Mouse (Mus musculus) heart, embryonic 10.5 days (tissue): ENCODE data around the gene Tle2. TPM values are rescaled to one million over a fixed set of nuclear protein-coding genes. Genes with fewer than 3 reads are reported as not detected.

ENCODE experiments used
- DNase-seq: peaks from one replicate; pipeline ENCODE4 v3.0.0-alpha.2; 2017; ENCODE audit warnings: low spot score
- H3K27ac ChIP-seq: fragments of 300-500 bp; sonication (generic); 2 replicates; pipeline ENCODE4 v1.5.1; 2016; ENCODE audit warnings: mild to moderate bottlenecking
- H3K27me3 ChIP-seq: fragments of 300-500 bp; sonication (generic); 2 replicates; pipeline ENCODE4 v1.6.1; 2016; ENCODE audit warnings: mild to moderate bottlenecking; ENCODE audit not compliant: poor library complexity, insufficient read depth, severe bottlenecking
- H3K36me3 ChIP-seq: fragments of 300-500 bp; sonication (generic); 2 replicates; pipeline ENCODE4 v1.6.1; 2016; ENCODE audit warnings: mild to moderate bottlenecking, moderate library complexity
- H3K4me1 ChIP-seq: fragments of 300-500 bp; sonication (generic); 2 replicates; pipeline ENCODE4 v1.6.1; 2016; ENCODE audit warnings: mild to moderate bottlenecking
- H3K4me3 ChIP-seq: fragments of 300-500 bp; sonication (generic); 2 replicates; pipeline ENCODE4 v1.5.1; 2016; ENCODE audit warnings: mild to moderate bottlenecking, moderate library complexity
- H3K9me3 ChIP-seq: fragments of 300-500 bp; sonication (generic); 2 replicates; pipeline ENCODE4 v1.6.1; 2016; ENCODE audit warnings: mild to moderate bottlenecking, moderate library complexity
- WGBS: fragments of 180-500 bp; shearing (Covaris S2); methylation state at CpG from one replicate; pipeline ENCODE4 v1.1.7; 2016; 5-methylcytosine and 5-hydroxymethylcytosine counted together
- polyA plus RNA-seq: library from polyadenylated mRNA; unstranded; fragments of >200 nt; fragmentation: Nextera tagmentation; extraction: Ambion mirVana; gene quantifications from 2 replicates; pipeline ENCODE4 v1.2.1, GENCODE M21; 2016

Tle2 gene
- polyA plus RNA-seq, 1 experiment from 2014 or later, result 18.3 TPM

GRCm38 (mm10) chr10:81626994-81627835 is 52.9 kb downstream of the Tle2 start, which contains the start of gene Sirt6:
Gene Sirt6, minus strand, starts transcription at chr10:81627797.
- H3K27ac ChIP-seq, result peak within 1 kb of the TSS; percentile 95
- H3K9me3 ChIP-seq, result no peaks in the 10 kb centered on the region
- peaks cover 34% of the 10 kb centered on the region for H3K4me1 ChIP-seq
- DNase-seq, result peak; percentile 97
- H3K4me3 ChIP-seq, result peak within 1 kb of the TSS; percentile 77
- H3K36me3 ChIP-seq, result peaks cover 43% of the 10 kb centered on the region
- H3K27me3 ChIP-seq, result no peaks in the 10 kb centered on the region
- 6% methylated on average over 40 of the region's 40 CpGs for WGBS

- Histone ChIP-seq H3K36me3 (peaks cover 37% of the 10 kb centered on the region), H3K9me3 (no peaks in the 10 kb centered on the region), H3K4me3 (peak overlapping the region; percentile 77), H3K27ac (peak overlapping the region; percentile 95), H3K27me3 (no peaks in the 10 kb centered on the region), H3K4me1 (peaks cover 34% of the 10 kb centered on the region)
- no peak for DNase-seq
- 58% methylated on average over 7 of the region's 7 CpGs for WGBS
Measured at GRCm38 (mm10) chr10:81627836-81628220, 53.5 kb downstream of the Tle2 start.

- Histone ChIP-seq H3K4me1 (peaks cover 38% of the 10 kb centered on the region), H3K36me3 (peaks cover 31% of the 10 kb centered on the region), H3K9me3 (no peaks in the 10 kb centered on the region), H3K27me3 (no peaks in the 10 kb centered on the region), H3K4me3 (peak within 1 kb of the TSS; percentile 77), H3K27ac (peak within 1 kb of the TSS; percentile 95)
- WGBS, result 71% methylated on average over 16 of the region's 16 CpGs
- DNase-seq, result no peak
Measured at GRCm38 (mm10) chr10:81628390-81628789, 54.0 kb downstream of the Tle2 start, which contains the start of gene Ankrd24. Gene Ankrd24, plus strand, starts transcription at chr10:81628540.

DNA sequence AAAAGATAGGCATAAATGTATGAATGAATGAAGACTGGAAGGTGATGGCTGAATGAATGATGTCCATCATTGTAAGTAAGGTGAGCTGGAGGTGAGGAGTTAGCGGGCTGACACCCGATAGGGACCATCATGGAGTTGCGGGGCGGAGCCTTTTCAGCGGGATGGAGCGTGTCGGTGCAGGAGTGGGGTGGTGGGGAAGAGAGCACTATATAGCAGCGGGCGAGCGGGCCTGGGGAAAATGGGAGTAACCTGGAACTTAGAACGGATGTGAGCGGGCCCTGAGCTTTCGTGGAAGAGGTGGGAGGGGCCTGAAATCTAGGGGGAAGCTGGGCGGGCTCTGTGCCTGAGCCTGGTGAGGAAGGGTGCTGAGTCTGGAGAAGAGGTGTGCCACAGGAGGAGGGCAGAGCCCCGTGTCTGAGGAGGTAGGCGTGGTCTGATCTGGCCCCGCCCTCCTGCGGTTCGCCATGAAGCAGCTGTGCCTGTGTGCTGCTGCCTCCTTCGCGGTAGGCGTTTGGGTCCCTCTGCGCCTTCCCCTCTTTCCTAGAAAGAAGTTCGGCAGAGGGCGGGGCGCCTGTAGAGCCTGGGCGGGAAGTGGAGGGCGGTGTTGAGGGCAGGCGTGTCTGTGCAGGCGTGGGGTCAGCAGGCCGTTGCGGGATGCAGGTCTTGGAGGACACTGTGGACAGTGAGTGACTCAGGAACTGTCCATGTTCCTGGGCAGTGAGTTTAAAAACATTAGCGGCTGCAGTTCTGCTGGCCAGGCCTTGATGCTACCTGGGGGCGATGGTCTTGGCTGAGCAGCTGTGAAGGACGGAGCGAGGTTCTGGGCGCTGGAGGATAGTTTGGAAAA is 59.1 kb downstream of the Tle2 start:
- 4% methylated on average over 37 of the region's 37 CpGs for WGBS

GRCm38 (mm10) chr10:81636338-81636737 is 62.0 kb downstream of the Tle2 start:
- Histone ChIP-seq H3K27ac (no peak overlapping the region), H3K9me3 (no peaks in the 10 kb centered on the region), H3K36me3 (no peaks in the 10 kb centered on the region; the same call in 1 of the 2 replicates), H3K4me3 (no peak overlapping the region), H3K4me1 (peaks cover 16% of the 10 kb centered on the region), H3K27me3 (no peaks in the 10 kb centered on the region; the same call in 1 of the 2 replicates)
- WGBS, result 14% methylated on average over 8 of the region's 8 CpGs
- DNase-seq, result no peak

More for the DNA sequence above, 59.1 kb downstream of the Tle2 start:
- Histone ChIP-seq H3K4me1 (peaks cover 17% of the 10 kb centered on the region), H3K27me3 (no peaks in the 10 kb centered on the region; the same call in 1 of the 2 replicates), H3K27ac (peak overlapping the region; percentile 78), H3K36me3 (no peaks in the 10 kb centered on the region), H3K4me3 (peak overlapping the region; percentile 67), H3K9me3 (no peaks in the 10 kb centered on the region)
- peak; percentile 95 for DNase-seq

DNA sequence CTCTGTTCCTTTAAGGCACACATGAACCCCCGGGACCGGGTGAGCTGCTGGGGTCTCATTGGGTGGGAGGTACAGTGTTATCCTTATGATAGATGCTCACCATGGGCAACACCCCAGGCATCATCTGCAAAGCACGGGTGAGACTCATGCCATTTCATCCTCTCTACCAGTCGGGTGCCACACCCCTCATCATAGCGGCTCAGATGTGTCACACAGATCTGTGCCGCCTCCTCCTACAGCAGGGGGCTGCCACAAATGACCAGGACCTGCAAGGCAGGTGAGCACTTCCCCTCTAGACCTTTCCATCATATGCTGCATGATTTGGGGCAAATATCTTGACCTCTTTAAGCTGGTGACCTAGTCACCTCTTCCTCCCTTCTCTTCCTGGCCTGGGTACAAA is 63.7 kb downstream of the Tle2 start:
- no peaks in the 10 kb centered on the region; the same call in 1 of the 2 replicates for H3K27me3 ChIP-seq
- WGBS, result 70% methylated on average over 6 of the region's 6 CpGs
- no peaks in the 10 kb centered on the region for H3K9me3 ChIP-seq
- H3K27ac ChIP-seq, result no peak overlapping the region
- no peak for DNase-seq
- no peaks in the 10 kb centered on the region; the same call in 1 of the 2 replicates for H3K36me3 ChIP-seq
- H3K4me1 ChIP-seq, result peaks cover 26% of the 10 kb centered on the region
- no peak overlapping the region for H3K4me3 ChIP-seq

Other genes with a start within 250 kb of the Tle2 start
- gene Tbxa2r, start 245.8 kb upstream of the Tle2 start, polyA plus RNA-seq, result 10.8 and 15.6 TPM in 2 replicates
- gene Gipc3, start 231.3 kb upstream of the Tle2 start, polyA plus RNA-seq, result not detected in 2 replicates
- gene Hmg20b, start 224.1 kb upstream of the Tle2 start, polyA plus RNA-seq, result 100 and 109 TPM in 2 replicates
- gene Mfsd12, start 217.1 kb upstream of the Tle2 start, polyA plus RNA-seq, result 10.3 and 12.8 TPM in 2 replicates
- gene 4930404N11Rik, start 208.7 kb upstream of the Tle2 start, polyA plus RNA-seq, result 1.1 and 1.4 TPM in 2 replicates
- gene Fzr1, start 196.0 kb upstream of the Tle2 start, polyA plus RNA-seq, result 105 and 117 TPM in 2 replicates
- 100 and 105 TPM in 2 replicates for gene Dohh, start 190.1 kb upstream of the Tle2 start, polyA plus RNA-seq
- 2.2 and 3.1 TPM in 2 replicates for gene Gm48551, start 190.1 kb upstream of the Tle2 start, polyA plus RNA-seq
- gene Gm48552, start 185.6 kb upstream of the Tle2 start, polyA plus RNA-seq, result 1.1 and 1.7 TPM in 2 replicates
- gene Smim24, start 181.5 kb upstream of the Tle2 start, polyA plus RNA-seq, result 3.4 and 4.0 TPM in 2 replicates
- gene Nfic, start 118.9 kb upstream of the Tle2 start, polyA plus RNA-seq, result 23.0 and 24.3 TPM in 2 replicates
- 0.10 and 0.18 TPM in 2 replicates for gene Celf5, start 91.9 kb upstream of the Tle2 start, polyA plus RNA-seq
- gene Ncln, start 78.2 kb upstream of the Tle2 start, polyA plus RNA-seq, result 75.3 and 86.1 TPM in 2 replicates
- 0.46 and 0.83 TPM in 2 replicates for gene S1pr4, start 74.4 kb upstream of the Tle2 start, polyA plus RNA-seq
- gene Gna15, start 50.3 kb upstream of the Tle2 start, polyA plus RNA-seq, result 2.8 and 4.8 TPM in 2 replicates
- gene Gna11, start 29.4 kb upstream of the Tle2 start, polyA plus RNA-seq, result 73.2 and 79.1 TPM in 2 replicates
- gene Aes, start 15.1 kb upstream of the Tle2 start, polyA plus RNA-seq, result 467 and 523 TPM in 2 replicates
- gene Tle6, start 26.5 kb downstream of the Tle2 start, polyA plus RNA-seq, result 29.0 and 33.9 TPM in 2 replicates
- gene BC025920, start 31.7 kb downstream of the Tle2 start, polyA plus RNA-seq, result 0.95 and 1.4 TPM in 2 replicates
- 28.5 and 30.7 TPM in 2 replicates for gene Sirt6, start 53.2 kb downstream of the Tle2 start, polyA plus RNA-seq
- 9.6 and 12.8 TPM in 2 replicates for gene Ankrd24, start 54.0 kb downstream of the Tle2 start, polyA plus RNA-seq
- gene Gm10778, start 74.5 kb downstream of the Tle2 start, polyA plus RNA-seq, result 4.0 and 4.1 TPM in 2 replicates
- gene Zfp433, start 130.3 kb downstream of the Tle2 start, polyA plus RNA-seq, result 11.2 and 12.6 TPM in 2 replicates
- 5.2 and 7.4 TPM in 2 replicates for gene Gm3055, start 196.6 kb downstream of the Tle2 start, polyA plus RNA-seq
- 2.6 and 3.4 TPM in 2 replicates for gene Gm4767, start 237.6 kb downstream of the Tle2 start, polyA plus RNA-seq